Comparison of ENCODE assay signal across 19 mouse cellular contexts in genomic region chr13:13969796-13970195, GRCm38 (mm10).
"Had no signal": no experiment of that assay in that cellular context is flagged by ENCODE, and none has a peak within 500 bp of the region (broad histone marks: within the 10 kb centered on the region; RNA-seq: fewer than 3 reads in every experiment).

No protein-coding gene starts in this region.

- H3K27me3 ChIP-seq: liver, embryonic 15.5 days; lung, embryonic 15.5 days; megakaryocyte, embryonic 14.5 days; midbrain, embryonic 13.5 days; midbrain, embryonic 15.5 days; neural tube, embryonic 13.5 days; neural tube, embryonic 15.5 days; stomach, embryonic 15.5 days had no signal

- H3K4me3 ChIP-seq: liver, embryonic 15.5 days; lung, embryonic 15.5 days; megakaryocyte, embryonic 14.5 days; midbrain, embryonic 13.5 days; midbrain, embryonic 15.5 days; neural tube, embryonic 13.5 days; neural tube, embryonic 15.5 days; stomach, embryonic 15.5 days had no signal

- H3K4me2 ChIP-seq: liver, embryonic 15.5 days; lung, embryonic 15.5 days; midbrain, embryonic 11.5 days; midbrain, embryonic 13.5 days; midbrain, embryonic 15.5 days; neural tube, embryonic 13.5 days; neural tube, embryonic 15.5 days; stomach, embryonic 15.5 days had no signal

- DNase-seq: liver, postnatal 0 days; lung, adult 2 months; lung, postnatal 14 days; lung, postnatal 36 days; right cerebral cortex, postnatal 14 days; thymus, adult 18-20 months; thymus, postnatal 14 days; thymus, postnatal 36 days had no signal

- H3K9me3 ChIP-seq: liver, embryonic 15.5 days; lung, embryonic 15.5 days; megakaryocyte, embryonic 14.5 days; midbrain, embryonic 13.5 days; midbrain, embryonic 15.5 days; neural tube, embryonic 13.5 days; neural tube, embryonic 15.5 days; stomach, embryonic 15.5 days had no signal

- H3K27ac ChIP-seq: liver, embryonic 15.5 days; lung, embryonic 15.5 days; macrophage; midbrain, embryonic 13.5 days; midbrain, embryonic 15.5 days; neural tube, embryonic 13.5 days; neural tube, embryonic 15.5 days; stomach, embryonic 15.5 days had no signal

- H3K4me1 ChIP-seq: lung, embryonic 15.5 days; midbrain, embryonic 13.5 days; midbrain, embryonic 15.5 days; neural tube, embryonic 13.5 days; neural tube, embryonic 15.5 days had no signal

- H3K9ac ChIP-seq: liver, embryonic 15.5 days; liver, postnatal 0 days; lung, embryonic 15.5 days; midbrain, embryonic 13.5 days; midbrain, embryonic 15.5 days; neural tube, embryonic 13.5 days; neural tube, embryonic 15.5 days; stomach, embryonic 15.5 days had no signal

- ATAC-seq: liver, postnatal 0 days; lung, postnatal 0 days; midbrain, embryonic 13.5 days; midbrain, embryonic 15.5 days had no signal
